Mouse (Mus musculus) kidney, postnatal 0 days (tissue): Measurements from ENCODE around the gene Cd248. TPM values are rescaled to one million over a fixed set of nuclear protein-coding genes. Genes with fewer than 3 reads are reported as not detected.

Source experiments
- ATAC-seq: fragments of 200-750 bp; cut with Nextera tagmentation; replicated peaks from 2 replicates; pipeline ENCODE4 v1.8.0; 2017; ENCODE audit warnings: low read depth, moderate number of reproducible peaks, moderate TSS enrichment, moderate library complexity; ENCODE audit not compliant: low FRiP score
- DNase-seq: peaks from one replicate; pipeline ENCODE4 v3.0.0-alpha.2; 2016; ENCODE audit warnings: low spot score
- H3K27ac ChIP-seq: fragments of 300-500 bp; sonication (generic); 2 replicates; pipeline ENCODE4 v1.5.1; 2014; ENCODE audit warnings: mild to moderate bottlenecking
- H3K27me3 ChIP-seq: fragments of 300-500 bp; sonication (generic); 2 replicates; pipeline ENCODE4 v1.6.1; 2014; ENCODE audit warnings: low read length, mixed read lengths; ENCODE audit not compliant: insufficient read depth
- H3K36me3 ChIP-seq: fragments of 300-500 bp; sonication (generic); 2 replicates; pipeline ENCODE4 v1.6.1; 2014; ENCODE audit warnings: low read length, mixed read lengths; ENCODE audit not compliant: insufficient read depth
- H3K4me1 ChIP-seq: fragments of 300-500 bp; sonication (generic); replicated peaks from 2 replicates; pipeline ENCODE4 v1.6.1; 2014; ENCODE audit warnings: antibody characterized with exemption, low read length, mixed read lengths; ENCODE audit not compliant: insufficient read depth
- H3K4me2 ChIP-seq: fragments of 300-500 bp; sonication (generic); 2 replicates; pipeline ENCODE4 v1.6.1; 2014; ENCODE audit warnings: mild to moderate bottlenecking, low read length, moderate library complexity, mixed read lengths
- H3K4me3 ChIP-seq: fragments of 300-500 bp; sonication (generic); replicated peaks from 2 replicates; pipeline ENCODE4 v1.5.1; 2014; ENCODE audit warnings: low read depth, low read length
- H3K9ac ChIP-seq: fragments of 300-500 bp; sonication (generic); 2 replicates; pipeline ENCODE4 v1.6.1; 2014; ENCODE audit warnings: low read depth, low read length
- H3K9me3 ChIP-seq: fragments of 300-500 bp; sonication (generic); replicated peaks from 2 replicates; pipeline ENCODE4 v1.6.1; 2016; ENCODE audit warnings: low read length, inconsistent platforms, mixed read lengths
- CTCF ChIP-seq: IDR thresholded peaks from 2 replicates; pipeline ENCODE4 v1.5.1; 2016; ENCODE audit warnings: antibody characterized with exemption, low read depth, mild to moderate bottlenecking, moderate library complexity
- WGBS: fragments of 180-500 bp; shearing (Covaris S2); extraction: QIAGEN DNeasy Blood & Tissue Kit; methylation state at CpG from one replicate; pipeline ENCODE4 v1.1.7; 2014; 5-methylcytosine and 5-hydroxymethylcytosine counted together
- polyA plus RNA-seq: library from polyadenylated mRNA; unstranded; fragments of >200 nt; fragmentation: Nextera tagmentation; extraction: Ambion mirVana; gene quantifications from 2 replicates; pipeline ENCODE4 v1.2.1, GENCODE M21; 2015

Gene Cd248
- polyA plus RNA-seq, 1 experiment from 2014 or later = 40.6 TPM

DNA sequence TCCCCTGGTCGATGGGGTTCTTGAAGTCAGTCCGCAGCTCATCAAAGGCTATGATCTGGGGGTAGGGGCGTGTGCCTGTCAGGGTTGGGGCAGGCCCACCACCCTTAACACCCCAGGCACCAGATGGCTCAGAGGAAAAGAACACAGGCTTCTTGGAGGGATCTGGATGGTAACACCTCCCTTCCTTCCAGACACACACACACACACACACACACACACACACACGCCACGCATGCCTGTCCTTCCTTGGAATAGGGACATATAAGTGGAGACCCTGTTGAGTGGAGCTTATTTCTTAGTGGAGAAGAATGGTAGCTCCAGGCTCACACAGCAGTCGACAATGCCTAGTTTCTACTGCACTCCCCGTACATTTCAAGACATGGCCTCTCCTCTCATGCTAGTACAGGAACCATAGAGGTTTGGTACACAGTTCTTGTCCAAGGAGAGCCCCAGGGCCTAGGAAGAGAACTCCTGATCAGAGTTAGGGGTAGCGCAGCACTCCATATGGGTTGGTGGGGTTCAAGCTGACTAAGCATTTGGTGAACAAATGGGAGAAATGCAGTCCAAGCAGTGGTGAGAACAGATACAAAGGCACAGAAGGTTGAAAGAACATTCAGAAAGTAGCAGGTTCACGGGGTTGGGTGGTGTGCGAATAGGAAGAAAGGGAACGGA, 27.0 kb downstream of the Cd248 start:
- TF ChIP-seq CTCF = no peak
- no peaks in the 10 kb centered on the region for H3K9me3 ChIP-seq
- DNase-seq = no peak

DNA sequence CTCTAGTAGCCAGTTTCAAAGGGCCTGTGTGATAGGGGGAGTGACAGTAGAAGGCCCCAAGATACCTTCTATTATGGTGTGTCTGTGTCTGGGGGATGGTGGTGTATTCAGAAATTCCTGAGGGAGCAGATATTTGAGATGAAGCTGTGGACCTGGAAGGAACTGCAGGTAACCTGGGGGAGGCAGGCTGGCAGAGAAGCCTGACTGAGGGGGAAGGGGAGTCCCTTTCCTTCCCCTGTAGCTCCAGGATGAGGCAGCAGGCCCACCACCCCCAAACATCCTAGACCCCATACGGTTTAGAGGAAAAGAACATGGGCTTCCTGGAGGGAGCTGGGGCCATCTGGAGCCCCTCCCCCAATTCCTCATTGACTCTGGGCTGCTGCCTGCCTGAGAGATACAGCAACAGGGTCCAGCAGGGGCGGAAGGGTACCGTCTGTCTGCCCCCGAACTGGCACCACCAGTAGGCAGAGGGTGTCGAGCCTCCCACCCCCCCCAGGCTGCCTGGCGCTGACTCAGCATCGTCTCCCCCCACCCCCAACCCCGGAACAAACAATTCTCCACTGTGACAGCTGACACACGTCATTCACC, 28.1 kb downstream of the Cd248 start:
- H3K9ac ChIP-seq = no peak overlapping the region
- no peak for ATAC-seq
- no peaks in the 10 kb centered on the region for H3K9me3 ChIP-seq
- H3K36me3 ChIP-seq = peaks cover 26% of the 10 kb centered on the region
- H3K4me2 ChIP-seq = no peak overlapping the region
- DNase-seq = no peak
- no peaks in the 10 kb centered on the region for H3K27me3 ChIP-seq
- 18% methylated on average over 9 of the region's 9 CpGs for WGBS
- no peak overlapping the region for H3K4me3 ChIP-seq
- peaks cover 10% of the 10 kb centered on the region for H3K4me1 ChIP-seq
- no peak overlapping the region for H3K27ac ChIP-seq
- TF ChIP-seq CTCF = no peak

More for the DNA sequence above, 27.0 kb downstream of the Cd248 start:
- Histone ChIP-seq H3K4me1 (peaks cover 10% of the 10 kb centered on the region), H3K4me2 (no peak overlapping the region), H3K9ac (no peak overlapping the region), H3K27me3 (no peaks in the 10 kb centered on the region), H3K36me3 (peaks cover 15% of the 10 kb centered on the region), H3K27ac (no peak overlapping the region), H3K4me3 (no peak overlapping the region)
- ATAC-seq = peak; percentile 9; the same call in 1 of the 2 replicates
- 41% methylated on average over 11 of the region's 11 CpGs for WGBS

DNA sequence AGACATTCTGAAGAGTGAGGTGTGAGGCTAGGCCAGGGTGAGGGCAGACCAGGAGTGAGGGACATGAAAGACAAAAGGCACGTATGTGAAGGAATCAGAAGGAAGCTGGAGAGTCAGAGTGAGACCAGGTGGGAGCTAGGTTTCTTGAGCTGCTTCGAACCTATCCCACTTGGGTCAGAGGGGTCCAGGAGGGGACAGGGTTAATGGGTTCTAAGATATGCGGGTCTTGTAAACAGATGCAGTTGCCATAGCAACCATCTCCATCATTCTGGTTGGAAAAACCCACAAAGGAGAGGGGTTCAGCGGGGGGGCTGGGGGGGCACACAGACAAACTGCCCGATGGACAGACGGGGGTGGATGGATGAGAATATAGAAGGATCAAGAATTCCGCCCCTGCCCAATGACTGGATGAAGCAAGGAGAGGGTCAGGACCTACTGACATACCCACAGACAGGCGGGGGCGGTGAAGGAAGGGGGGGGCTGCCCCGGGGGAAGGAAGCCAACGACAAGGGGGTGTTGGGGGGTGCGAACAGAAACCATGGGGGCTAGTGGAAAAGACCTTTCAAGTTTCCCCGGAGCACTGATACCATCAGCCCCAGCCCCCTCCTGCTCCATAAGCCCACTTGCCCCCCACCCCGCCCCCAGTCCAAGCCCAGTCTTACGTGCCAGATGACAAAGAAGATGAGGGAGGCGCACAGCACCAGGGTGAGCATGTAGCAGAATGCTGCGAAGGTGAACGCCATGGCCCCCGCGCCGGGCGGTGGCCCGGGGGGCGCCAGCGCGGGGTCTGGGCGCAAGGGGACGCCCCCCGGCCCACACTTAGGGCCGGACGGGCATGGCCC, 29.9 kb downstream of the Cd248 start:
- H3K9me3 ChIP-seq = no peaks in the 10 kb centered on the region
- H3K4me3 ChIP-seq = peak overlapping the region; percentile 45
- TF ChIP-seq CTCF = no peak
- peak overlapping the region; percentile 95 for H3K4me2 ChIP-seq
- peak overlapping the region; percentile 64 for H3K9ac ChIP-seq
- WGBS = 5% methylated on average over 26 of the region's 31 CpGs
- H3K4me1 ChIP-seq = peaks cover 10% of the 10 kb centered on the region
- ATAC-seq (no peak), DNase-seq (no peak)
- no peak overlapping the region for H3K27ac ChIP-seq
- H3K27me3 ChIP-seq = no peaks in the 10 kb centered on the region
- peaks cover 31% of the 10 kb centered on the region for H3K36me3 ChIP-seq

DNA sequence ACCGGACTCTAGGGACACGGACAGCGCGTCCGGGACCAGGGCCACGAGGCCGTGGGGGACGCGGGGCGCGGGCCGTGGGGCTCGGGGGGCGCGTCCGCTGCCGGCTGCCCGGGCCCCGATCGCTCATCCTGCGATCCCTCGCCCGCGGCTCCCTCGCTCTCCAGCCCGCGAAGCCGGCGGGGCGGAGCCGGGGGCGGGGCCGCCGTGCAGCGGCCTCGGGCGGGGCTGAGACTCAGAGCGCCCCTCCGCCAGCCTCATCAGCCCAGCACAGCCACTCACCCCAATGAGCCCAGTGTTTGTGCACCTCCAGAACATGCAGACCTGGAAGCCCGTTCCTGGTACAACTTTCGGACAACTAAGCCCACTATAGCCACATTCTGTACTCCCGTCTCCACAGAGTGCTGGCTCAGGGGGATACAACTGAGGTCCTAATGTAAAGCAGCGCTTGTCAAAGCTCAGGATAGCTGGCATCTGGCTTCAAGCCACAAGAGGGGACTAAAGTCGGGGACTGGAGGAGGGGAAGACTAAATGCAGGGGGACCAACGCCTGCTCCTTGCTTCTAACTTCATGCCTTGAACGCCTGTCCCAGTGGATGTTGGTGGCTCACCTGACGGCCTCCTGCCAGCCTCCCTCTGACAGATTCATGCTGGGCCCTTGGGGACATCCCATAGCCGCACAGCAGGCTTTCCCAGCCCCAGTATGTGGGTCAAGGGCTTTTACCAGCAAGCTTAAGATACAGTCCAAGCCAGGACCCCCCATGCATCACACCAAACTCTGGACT, 30.7 kb downstream of the Cd248 start, which contains the start of gene Cnih2:
Cnih2 (minus strand) TSS at position 159 of the 781 bp plus-strand sequence.
- Histone ChIP-seq H3K27me3 (no peaks in the 10 kb centered on the region), H3K9me3 (no peaks in the 10 kb centered on the region), H3K4me2 (peak within 1 kb of the TSS; percentile 95), H3K4me3 (peak within 1 kb of the TSS; percentile 45), H3K4me1 (peaks cover 10% of the 10 kb centered on the region), H3K9ac (peak within 1 kb of the TSS; percentile 64), H3K36me3 (peaks cover 37% of the 10 kb centered on the region), H3K27ac (no peak within 1 kb of the TSS)
- ATAC-seq (0 out of 2 replicates have a peak, but pooled peaks have one; percentile 15), DNase-seq (peak; percentile 70)
- TF ChIP-seq CTCF = no peak
- WGBS = 3% methylated on average over 38 of the region's 48 CpGs

DNA sequence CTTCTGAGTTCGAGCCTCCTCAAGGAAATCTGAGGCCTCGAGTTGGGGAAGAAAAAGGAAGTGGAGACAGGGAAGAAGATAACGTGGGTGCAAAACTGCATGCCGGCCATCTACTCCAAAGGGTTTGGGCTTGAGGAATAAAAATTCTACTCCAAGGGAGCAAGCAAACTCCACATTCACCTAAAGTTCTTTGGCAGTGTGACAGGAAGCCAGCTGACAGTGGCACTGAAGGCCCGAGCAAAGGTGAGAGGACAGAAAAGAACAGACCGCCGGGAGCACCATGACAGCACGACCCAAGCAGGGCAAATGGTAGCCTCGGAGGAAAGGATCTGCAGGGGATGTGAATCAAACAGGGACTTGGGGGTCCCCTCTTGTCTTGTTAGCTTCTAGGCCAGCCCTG, 38.2 kb downstream of the Cd248 start:
- H3K36me3 ChIP-seq = peaks cover 46% of the 10 kb centered on the region
- peaks cover 10% of the 10 kb centered on the region for H3K4me1 ChIP-seq
- H3K9me3 ChIP-seq = no peaks in the 10 kb centered on the region
- peak overlapping the region; percentile 65 for H3K4me3 ChIP-seq
- peak overlapping the region; percentile 88 for H3K27ac ChIP-seq
- no peak for ATAC-seq
- peak overlapping the region; percentile 76 for H3K4me2 ChIP-seq
- WGBS = 4% methylated on average over 9 of the region's 9 CpGs
- H3K9ac ChIP-seq = peak overlapping the region; percentile 80
- H3K27me3 ChIP-seq = no peaks in the 10 kb centered on the region
- no peak for TF ChIP-seq CTCF
- peak; percentile 34 for DNase-seq

DNA sequence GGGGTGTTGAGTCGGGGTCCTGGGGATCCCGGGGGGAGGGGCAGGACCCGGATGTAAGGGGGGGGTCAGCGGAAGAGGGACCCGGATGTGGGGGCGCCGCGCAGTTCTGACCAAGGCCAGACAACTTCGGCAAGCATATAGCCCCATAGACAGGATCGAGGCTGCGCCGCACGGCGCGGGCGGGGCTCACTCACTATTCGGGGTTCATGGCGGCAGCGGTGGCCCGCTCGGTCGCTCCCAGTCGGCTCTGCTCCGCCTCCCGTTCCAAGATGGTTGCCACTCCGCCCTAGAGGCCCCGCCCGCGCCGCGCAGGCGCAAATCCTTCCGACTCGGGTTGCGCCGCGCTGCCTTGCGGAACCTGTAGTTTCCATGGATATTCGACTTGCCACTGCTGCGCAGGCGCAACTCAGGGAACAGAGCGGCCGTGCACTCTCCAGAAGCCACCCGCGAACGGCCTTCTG, 38.9 kb downstream of the Cd248 start, which contains the start of gene Rab1b:
Rab1b (minus strand) TSS at position 342 of the 461 bp plus-strand sequence.
- H3K36me3 ChIP-seq = peaks cover 46% of the 10 kb centered on the region
- DNase-seq (peak; percentile 99), ATAC-seq (peak; percentile 86)
- no peaks in the 10 kb centered on the region for H3K27me3 ChIP-seq
- peak within 1 kb of the TSS; percentile 65 for H3K4me3 ChIP-seq
- peak within 1 kb of the TSS; percentile 76 for H3K4me2 ChIP-seq
- H3K27ac ChIP-seq = peak within 1 kb of the TSS; percentile 88
- H3K9ac ChIP-seq = peak within 1 kb of the TSS; percentile 80
- no peak for TF ChIP-seq CTCF
- under 1% methylated on average over 40 of the region's 46 CpGs for WGBS
- H3K4me1 ChIP-seq = peaks cover 10% of the 10 kb centered on the region
- no peaks in the 10 kb centered on the region for H3K9me3 ChIP-seq
